Mouse (Mus musculus): Measurements from ENCODE around the gene Socs1. TPM values are rescaled to one million over a fixed set of nuclear protein-coding genes. Genes with fewer than 3 reads are reported as not detected.

Gene Socs1
- 8.9 and 9.5 TPM in 2 replicates for polyA plus RNA-seq (2016; fragmentation: Nextera tagmentation; extraction: Ambion mirVana)

DNA sequence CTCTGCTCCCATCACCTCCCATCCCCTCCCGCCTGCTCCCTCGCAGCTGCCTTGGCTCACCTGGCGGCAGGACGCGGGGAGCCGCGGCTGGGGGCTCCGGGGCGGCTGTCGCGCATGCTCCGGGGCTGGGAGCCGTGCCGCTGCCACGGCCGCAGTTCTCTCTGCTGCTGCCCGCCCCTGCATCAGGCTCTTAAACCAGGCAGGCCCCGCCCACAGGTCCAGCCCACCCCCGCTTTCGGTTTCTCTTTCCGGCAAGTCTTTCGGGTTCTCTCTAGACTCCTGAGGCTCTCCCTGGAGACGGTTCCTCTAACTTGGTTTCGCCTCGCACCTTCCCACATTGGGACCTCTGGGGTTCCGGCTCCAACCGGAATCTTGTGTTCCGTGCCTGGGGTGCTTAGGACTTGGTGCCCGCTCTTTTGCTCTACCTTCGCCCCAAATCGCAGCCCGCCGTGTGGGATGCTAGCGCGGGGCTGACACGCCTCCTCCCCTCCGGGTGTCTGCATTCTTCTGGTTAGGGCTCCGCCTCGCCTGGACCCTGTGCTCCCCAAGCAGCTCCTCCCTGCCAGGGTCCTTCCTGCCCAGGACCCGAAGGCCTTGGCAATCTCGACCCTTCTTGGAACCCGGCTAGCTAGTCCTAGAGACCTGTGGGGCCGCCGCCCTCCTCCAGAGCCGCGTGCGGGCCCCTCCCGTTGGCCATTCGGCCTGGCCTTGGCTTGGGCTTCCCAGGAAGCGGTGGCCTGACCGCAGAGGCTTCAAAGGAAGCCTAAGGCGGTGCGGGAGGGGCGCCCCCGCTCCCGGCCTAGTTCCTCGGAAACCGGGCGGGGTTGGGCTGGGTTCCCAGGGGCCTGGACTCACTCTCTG is at the start of gene Socs1:
Gene Socs1, minus strand, starts transcription at position 166 of the 861 bp plus-strand sequence.
- Histone ChIP-seq H3K4me1 (replicated peaks) (peaks cover 57% of the 10 kb centered on the region), H3K36me3 (no peaks in the 10 kb centered on the region), H3K27me3 (peaks cover 7% of the 10 kb centered on the region; the same call in 1 of the 2 replicates), H3K4me3 (replicated peaks) (peak within 1 kb of the TSS; percentile 67), H3K9ac (replicated peaks) (peak within 1 kb of the TSS; percentile 83), H3K9me3 (no peaks in the 10 kb centered on the region), H3K27ac (peak within 1 kb of the TSS; percentile 98), H3K4me2 (peak within 1 kb of the TSS; percentile 99)
- ATAC-seq (ENCODE audit: insufficient number of reproducible peaks, insufficient read depth, low FRiP score, low TSS enrichment, low read depth), result peak; percentile 84
- under 1% methylated on average over 59 of the region's 59 CpGs for WGBS

DNA sequence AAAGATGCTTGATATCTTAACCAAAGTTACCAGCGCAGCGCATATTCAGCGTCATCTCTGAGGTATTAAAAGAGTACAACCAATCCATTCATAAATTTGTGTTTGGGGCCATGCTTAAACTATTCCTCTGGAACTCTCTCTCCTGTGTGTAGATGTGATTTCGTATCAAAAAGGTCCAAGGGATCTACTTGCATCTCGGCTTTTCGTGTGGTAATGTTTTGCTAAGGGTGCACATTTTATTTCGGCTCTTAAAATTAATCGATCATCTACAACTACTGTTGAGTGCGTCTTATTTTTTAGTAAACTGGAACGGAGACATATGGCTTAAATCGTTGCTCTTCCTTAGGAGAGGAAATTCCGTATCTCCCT is 49.2 kb upstream of the Socs1 start:
- Histone ChIP-seq H3K4me3 (replicated peaks) (peak overlapping the region; percentile 88), H3K36me3 (no peaks in the 10 kb centered on the region), H3K9ac (replicated peaks) (peak overlapping the region; percentile 90), H3K27ac (no peak overlapping the region; the same call in 1 of the 2 replicates), H3K9me3 (no peaks in the 10 kb centered on the region), H3K4me2 (peak overlapping the region; percentile 82), H3K4me1 (replicated peaks) (peaks cover 29% of the 10 kb centered on the region), H3K27me3 (no peaks in the 10 kb centered on the region)
- WGBS, result 12% methylated on average over 12 of the region's 12 CpGs
- ATAC-seq (ENCODE audit: insufficient number of reproducible peaks, insufficient read depth, low FRiP score, low TSS enrichment, low read depth), result no peak

DNA sequence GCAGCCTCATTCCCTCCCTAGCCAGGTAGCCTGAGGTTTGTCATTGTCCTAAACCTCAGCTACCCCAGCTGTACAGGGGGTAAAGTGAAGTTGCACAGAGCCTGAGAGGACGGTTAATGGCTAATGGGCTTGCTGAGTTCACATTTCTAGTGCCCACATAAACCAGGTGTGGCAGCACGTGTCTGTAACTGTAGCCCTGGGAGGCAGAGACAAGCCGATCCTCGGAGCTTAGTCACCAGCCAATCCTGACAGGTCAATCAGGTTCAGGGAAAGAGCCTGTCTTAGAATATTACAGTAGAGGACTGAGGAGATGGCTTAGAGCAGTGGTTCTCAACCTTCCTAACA is 43.1 kb upstream of the Socs1 start:
- no peaks in the 10 kb centered on the region for H3K27me3 ChIP-seq
- no peak overlapping the region for H3K9ac ChIP-seq (replicated peaks)
- no peaks in the 10 kb centered on the region for H3K36me3 ChIP-seq
- H3K27ac ChIP-seq, result no peak overlapping the region
- WGBS, result 55% methylated on average over 4 of the region's 4 CpGs
- no peak overlapping the region for H3K4me3 ChIP-seq (replicated peaks)
- peaks cover 21% of the 10 kb centered on the region for H3K4me1 ChIP-seq (replicated peaks)
- no peak for ATAC-seq (ENCODE audit: insufficient number of reproducible peaks, insufficient read depth, low FRiP score, low TSS enrichment, low read depth)
- no peak overlapping the region for H3K4me2 ChIP-seq
- H3K9me3 ChIP-seq, result 0 out of 2 replicates have a peak, but pooled peaks cover under 1% of the 10 kb centered on the region

DNA sequence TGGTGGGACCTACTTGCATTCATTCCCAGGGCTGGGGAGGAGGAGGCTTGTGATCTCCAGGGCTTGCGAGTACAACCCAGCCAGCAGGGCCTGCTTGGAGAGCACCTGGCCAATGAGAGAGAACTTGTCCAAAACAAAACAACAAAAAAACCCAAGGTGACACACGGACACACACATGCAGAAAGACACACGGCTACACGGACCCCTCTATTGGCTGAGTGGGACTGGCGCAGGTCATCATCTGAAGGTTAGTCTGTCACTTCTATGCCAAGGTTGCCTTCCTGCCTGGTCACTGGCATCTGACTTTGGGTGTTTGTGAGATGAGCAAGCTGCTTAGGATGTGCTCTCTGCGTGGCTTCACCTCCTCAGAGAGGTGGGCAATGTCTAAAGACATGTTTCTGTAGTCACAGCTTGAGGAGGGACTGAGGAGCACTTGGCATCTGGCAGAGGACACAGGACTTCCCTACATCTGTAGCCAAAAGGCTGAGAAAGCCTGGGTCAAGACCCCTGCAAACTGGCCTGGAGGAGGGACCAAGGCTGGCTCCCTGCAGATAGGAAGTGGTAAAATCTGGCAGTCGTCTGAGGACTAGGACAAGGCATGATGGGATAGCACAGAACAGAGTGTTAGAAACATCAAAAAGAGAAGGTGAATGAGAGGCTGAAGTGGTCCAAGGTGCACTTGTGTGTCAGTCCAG is 42.6 kb upstream of the Socs1 start:
- peaks cover 21% of the 10 kb centered on the region for H3K4me1 ChIP-seq (replicated peaks)
- H3K9ac ChIP-seq (replicated peaks), result no peak overlapping the region
- H3K4me2 ChIP-seq, result no peak overlapping the region
- WGBS, result 75% methylated on average over 7 of the region's 7 CpGs
- H3K27ac ChIP-seq, result no peak overlapping the region
- H3K27me3 ChIP-seq, result no peaks in the 10 kb centered on the region
- H3K4me3 ChIP-seq (replicated peaks), result no peak overlapping the region
- H3K36me3 ChIP-seq, result no peaks in the 10 kb centered on the region
- 0 out of 2 replicates have a peak, but pooled peaks cover 2% of the 10 kb centered on the region for H3K9me3 ChIP-seq
- ATAC-seq (ENCODE audit: insufficient number of reproducible peaks, insufficient read depth, low FRiP score, low TSS enrichment, low read depth), result no peak

DNA sequence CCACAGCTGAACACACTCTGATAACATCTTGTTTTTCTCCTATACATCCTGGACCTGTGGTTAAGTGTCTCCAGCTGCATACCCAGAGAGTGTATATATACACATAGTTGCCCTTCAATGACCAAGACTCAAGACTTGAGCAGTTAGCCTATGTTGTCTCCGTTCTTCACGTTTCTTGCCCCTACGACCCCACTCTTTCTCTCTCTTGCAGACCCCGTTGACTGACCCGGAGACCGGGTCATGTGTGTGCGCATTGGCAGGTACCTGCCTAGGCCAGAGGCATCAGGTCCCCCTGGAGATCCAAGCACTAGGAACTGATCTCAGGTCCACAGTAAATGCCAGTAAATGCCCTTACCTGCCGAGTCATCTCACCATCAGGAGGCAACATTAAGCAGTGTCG is 41.9 kb upstream of the Socs1 start:
- no peak overlapping the region for H3K4me2 ChIP-seq
- WGBS, result 89% methylated on average over 9 of the region's 9 CpGs
- no peak overlapping the region for H3K4me3 ChIP-seq (replicated peaks)
- H3K36me3 ChIP-seq, result no peaks in the 10 kb centered on the region
- H3K9ac ChIP-seq (replicated peaks), result no peak overlapping the region
- H3K9me3 ChIP-seq, result 0 out of 2 replicates have a peak, but pooled peaks cover 2% of the 10 kb centered on the region
- no peak overlapping the region for H3K27ac ChIP-seq
- peaks cover 21% of the 10 kb centered on the region for H3K4me1 ChIP-seq (replicated peaks)
- no peak for ATAC-seq (ENCODE audit: insufficient number of reproducible peaks, insufficient read depth, low FRiP score, low TSS enrichment, low read depth)
- H3K27me3 ChIP-seq, result no peaks in the 10 kb centered on the region

DNA sequence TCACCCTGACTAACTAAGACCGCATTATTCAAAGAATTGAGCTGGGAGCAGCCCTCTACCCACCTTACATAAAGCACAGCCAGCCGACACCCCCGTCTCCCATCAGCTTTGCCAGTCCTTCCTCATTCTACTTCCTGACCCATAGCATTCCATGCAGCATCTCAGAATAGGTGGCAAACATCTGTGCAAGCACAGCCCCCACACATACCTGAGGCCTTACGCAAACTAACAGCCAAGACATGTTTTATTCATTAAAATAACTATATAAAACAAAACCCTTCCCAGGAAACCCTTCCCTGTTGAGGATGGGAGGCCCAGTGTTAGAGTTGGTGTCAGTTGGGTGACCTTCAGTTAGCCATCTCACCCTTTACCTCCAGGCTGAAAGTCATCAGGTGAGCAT is 40.5 kb upstream of the Socs1 start:
- no peaks in the 10 kb centered on the region for H3K36me3 ChIP-seq
- no peak overlapping the region for H3K4me3 ChIP-seq (replicated peaks)
- no peak overlapping the region for H3K9ac ChIP-seq (replicated peaks)
- no peaks in the 10 kb centered on the region for H3K27me3 ChIP-seq
- peaks cover 29% of the 10 kb centered on the region for H3K4me1 ChIP-seq (replicated peaks)
- H3K4me2 ChIP-seq, result no peak overlapping the region
- ATAC-seq (ENCODE audit: insufficient number of reproducible peaks, insufficient read depth, low FRiP score, low TSS enrichment, low read depth), result no peak
- WGBS, result 64% methylated on average over 4 of the region's 4 CpGs
- 0 out of 2 replicates have a peak, but pooled peaks cover 2% of the 10 kb centered on the region for H3K9me3 ChIP-seq
- 0 out of 2 replicates have a peak overlapping the region, but pooled peaks have one; percentile 12 for H3K27ac ChIP-seq

DNA sequence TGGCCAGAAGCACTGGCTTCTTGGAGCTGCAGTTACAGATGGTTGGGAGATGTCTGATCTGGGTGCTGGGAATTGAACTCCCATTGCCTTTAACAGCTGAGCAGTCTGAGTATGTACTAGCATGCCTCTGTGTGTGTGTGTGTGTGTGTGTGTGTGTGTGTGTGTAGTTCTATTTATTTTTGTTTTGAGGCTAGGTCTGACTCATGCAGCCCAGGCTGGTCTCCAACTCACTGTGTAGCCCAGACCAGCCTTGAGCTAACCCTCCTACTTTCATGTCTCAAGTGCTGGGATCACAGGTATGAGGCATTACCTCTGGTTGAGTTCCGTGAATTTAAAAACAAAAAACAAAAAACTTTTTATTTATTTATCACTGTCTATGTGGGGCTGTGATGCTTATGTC is 39.2 kb upstream of the Socs1 start:
- 0 out of 2 replicates have a peak, but pooled peaks cover 2% of the 10 kb centered on the region for H3K9me3 ChIP-seq
- no peak overlapping the region for H3K27ac ChIP-seq
- no peak overlapping the region for H3K4me3 ChIP-seq (replicated peaks)
- no peaks in the 10 kb centered on the region for H3K36me3 ChIP-seq
- no peaks in the 10 kb centered on the region for H3K27me3 ChIP-seq
- no peak overlapping the region for H3K9ac ChIP-seq (replicated peaks)
- H3K4me1 ChIP-seq (replicated peaks), result peaks cover 33% of the 10 kb centered on the region
- WGBS, result 85% methylated on average over 1 of the region's 1 CpGs
- no peak overlapping the region for H3K4me2 ChIP-seq
- ATAC-seq (ENCODE audit: insufficient number of reproducible peaks, insufficient read depth, low FRiP score, low TSS enrichment, low read depth), result no peak

DNA sequence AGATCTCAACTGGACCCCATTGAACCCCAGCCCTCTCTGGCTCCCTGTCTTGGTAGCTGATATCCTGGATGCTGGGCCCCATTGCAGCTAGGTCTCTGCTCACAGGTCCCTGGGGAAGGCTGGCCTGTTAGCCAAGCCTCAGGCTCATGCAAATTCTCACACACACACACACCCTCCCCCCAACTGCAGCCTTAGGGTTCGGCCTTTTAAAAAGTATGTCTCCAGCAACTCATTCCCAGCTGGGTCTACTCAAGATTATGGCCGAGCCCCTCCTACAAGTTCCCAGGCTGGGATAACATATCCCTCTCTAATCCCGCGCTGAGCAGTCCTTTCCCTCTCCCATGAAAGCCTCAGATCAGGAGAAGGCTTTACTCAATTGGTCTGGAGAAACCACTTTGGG is 36.1 kb upstream of the Socs1 start:
- H3K27ac ChIP-seq, result peak overlapping the region; percentile 62
- no peaks in the 10 kb centered on the region for H3K27me3 ChIP-seq
- WGBS, result 47% methylated on average over 4 of the region's 4 CpGs
- ATAC-seq (ENCODE audit: insufficient number of reproducible peaks, insufficient read depth, low FRiP score, low TSS enrichment, low read depth), result no peak
- no peak overlapping the region for H3K4me2 ChIP-seq
- H3K4me1 ChIP-seq (replicated peaks), result peaks cover 26% of the 10 kb centered on the region
- no peak overlapping the region for H3K9ac ChIP-seq (replicated peaks)
- H3K9me3 ChIP-seq, result 0 out of 2 replicates have a peak, but pooled peaks cover 2% of the 10 kb centered on the region
- H3K36me3 ChIP-seq, result no peaks in the 10 kb centered on the region
- no peak overlapping the region for H3K4me3 ChIP-seq (replicated peaks)

DNA sequence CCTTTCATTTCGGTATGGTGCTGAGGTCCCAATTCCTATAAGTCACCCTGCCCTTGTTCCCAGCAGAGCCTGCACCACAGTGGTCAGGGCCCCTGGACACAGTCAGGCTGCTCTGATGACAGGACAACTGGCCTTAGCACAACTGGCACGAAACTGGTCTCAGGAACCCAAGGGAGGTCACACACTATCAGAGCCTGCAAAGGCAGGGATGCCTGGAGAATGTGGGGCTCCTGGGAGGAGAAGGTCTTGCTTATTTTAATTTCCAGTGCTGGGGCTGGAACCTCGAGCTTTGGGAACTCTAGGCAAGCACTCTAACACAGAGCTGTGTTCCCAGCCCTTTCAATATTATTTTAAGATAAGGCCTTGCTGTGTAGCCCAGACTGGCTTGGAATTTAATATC is 34.6 kb upstream of the Socs1 start:
- WGBS, result 69% methylated on average over 3 of the region's 3 CpGs
- Histone ChIP-seq H3K4me3 (replicated peaks) (no peak overlapping the region), H3K36me3 (no peaks in the 10 kb centered on the region), H3K27me3 (no peaks in the 10 kb centered on the region), H3K9ac (replicated peaks) (no peak overlapping the region), H3K27ac (no peak overlapping the region), H3K4me2 (no peak overlapping the region), H3K4me1 (replicated peaks) (peaks cover 14% of the 10 kb centered on the region), H3K9me3 (0 out of 2 replicates have a peak, but pooled peaks cover 2% of the 10 kb centered on the region)
- ATAC-seq (ENCODE audit: insufficient number of reproducible peaks, insufficient read depth, low FRiP score, low TSS enrichment, low read depth), result no peak

DNA sequence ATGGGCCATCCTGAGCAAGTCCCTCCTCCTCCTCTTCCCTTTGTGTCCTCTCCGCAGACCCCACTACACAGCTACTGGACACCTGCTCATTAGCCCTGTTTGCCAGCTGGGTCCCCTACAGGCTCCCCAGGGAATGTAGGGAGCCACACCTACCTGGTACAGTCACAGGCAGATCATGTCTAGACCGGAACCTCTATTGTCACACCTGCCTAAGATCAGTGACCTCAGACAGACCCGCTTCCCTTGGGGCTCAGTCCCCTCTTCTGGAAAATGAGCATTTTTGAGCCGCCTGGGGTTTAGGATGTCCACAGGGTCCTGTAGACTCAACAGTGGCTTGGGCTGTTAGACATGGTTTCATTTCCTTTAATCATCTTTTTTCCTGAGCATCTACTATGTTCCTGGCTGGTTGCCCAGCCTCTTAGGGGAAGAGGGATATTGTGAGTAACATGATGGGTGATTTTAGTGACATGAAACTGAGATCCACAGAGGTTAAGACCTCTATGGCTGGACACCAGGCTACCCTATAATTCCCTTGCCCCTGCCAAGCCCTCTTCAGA is 33.3 kb upstream of the Socs1 start:
- Histone ChIP-seq H3K9ac (replicated peaks) (no peak overlapping the region), H3K27me3 (no peaks in the 10 kb centered on the region), H3K9me3 (0 out of 2 replicates have a peak, but pooled peaks cover 2% of the 10 kb centered on the region), H3K4me1 (replicated peaks) (peaks cover 13% of the 10 kb centered on the region), H3K27ac (no peak overlapping the region), H3K36me3 (no peaks in the 10 kb centered on the region), H3K4me3 (replicated peaks) (no peak overlapping the region), H3K4me2 (no peak overlapping the region)
- no peak for ATAC-seq (ENCODE audit: insufficient number of reproducible peaks, insufficient read depth, low FRiP score, low TSS enrichment, low read depth)
- WGBS, result 85% methylated on average over 4 of the region's 4 CpGs

DNA sequence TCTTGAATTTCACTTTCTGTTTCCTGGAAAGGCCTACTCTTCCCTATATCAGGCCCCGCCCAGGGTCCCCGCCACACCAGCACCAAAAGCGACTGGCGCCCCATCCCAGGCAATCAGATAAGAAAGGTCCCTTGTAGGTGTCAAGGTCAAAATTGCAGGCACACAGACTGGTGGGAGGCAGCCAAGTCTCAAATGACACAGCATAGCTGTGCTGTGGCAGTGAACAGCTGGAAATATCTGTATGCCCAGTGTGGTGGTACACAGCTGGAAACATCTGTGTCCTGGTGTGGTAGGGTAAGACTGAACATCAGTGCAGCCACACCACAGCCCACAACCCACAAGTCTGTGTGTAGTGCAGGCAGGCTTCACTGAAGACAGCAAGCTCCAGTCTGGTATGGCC is 29.5 kb upstream of the Socs1 start:
- H3K4me2 ChIP-seq, result no peak overlapping the region
- H3K27me3 ChIP-seq, result peaks cover 2% of the 10 kb centered on the region; the same call in 1 of the 2 replicates
- 70% methylated on average over 4 of the region's 4 CpGs for WGBS
- H3K27ac ChIP-seq, result no peak overlapping the region
- no peaks in the 10 kb centered on the region for H3K36me3 ChIP-seq
- H3K9ac ChIP-seq (replicated peaks), result no peak overlapping the region
- H3K9me3 ChIP-seq, result no peaks in the 10 kb centered on the region
- ATAC-seq (ENCODE audit: insufficient number of reproducible peaks, insufficient read depth, low FRiP score, low TSS enrichment, low read depth), result no peak
- H3K4me3 ChIP-seq (replicated peaks), result no peak overlapping the region
- 0 out of 2 replicates have a peak, but pooled peaks cover 7% of the 10 kb centered on the region for H3K4me1 ChIP-seq (replicated peaks)

Measured in limb, embryonic 12.5 days (tissue).